Mouse (Mus musculus) embryonic facial prominence, embryonic 11.5 days (tissue): ENCODE measurements around the gene Tead1. TPM values are rescaled to one million over a fixed set of nuclear protein-coding genes. Genes with fewer than 3 reads are reported as not detected.

Experiments
- ATAC-seq: fragments of 200-750 bp; cut with Nextera tagmentation; replicated peaks from 2 replicates; pipeline ENCODE4 v1.8.0; 2017; ENCODE audit warnings: low read depth; ENCODE audit not compliant: insufficient number of reproducible peaks, low FRiP score, low TSS enrichment
- DNase-seq: peaks from one replicate; pipeline ENCODE4 v3.0.0-alpha.2; 2015; ENCODE audit warnings: low spot score
- H3K27ac ChIP-seq: fragments of 300-500 bp; sonication (generic); replicated peaks from 2 replicates; pipeline ENCODE4 v1.5.1; 2014; ENCODE audit warnings: mild to moderate bottlenecking, low read depth, low read length, control low read depth
- H3K27me3 ChIP-seq: fragments of 300-500 bp; sonication (generic); 2 replicates; pipeline ENCODE4 v1.6.1; 2014; ENCODE audit warnings: mild to moderate bottlenecking, low read length, moderate library complexity, mixed read lengths; ENCODE audit not compliant: control insufficient read depth, insufficient read depth
- H3K36me3 ChIP-seq: fragments of 300-500 bp; sonication (generic); replicated peaks from 2 replicates; pipeline ENCODE4 v1.6.1; 2014; ENCODE audit warnings: low read depth, mild to moderate bottlenecking, low read length, moderate library complexity, mixed read lengths; ENCODE audit not compliant: control insufficient read depth, insufficient read depth
- H3K4me1 ChIP-seq: fragments of 300-500 bp; sonication (generic); 2 replicates; pipeline ENCODE4 v1.6.1; 2014; ENCODE audit warnings: low read length, mixed read lengths; ENCODE audit not compliant: control insufficient read depth, insufficient read depth
- H3K4me2 ChIP-seq: fragments of 300-500 bp; sonication (generic); 2 replicates; pipeline ENCODE4 v1.6.1; 2014; ENCODE audit warnings: low read depth, mild to moderate bottlenecking, control low read depth, low read length, moderate library complexity
- H3K4me3 ChIP-seq: fragments of 300-500 bp; sonication (generic); 2 replicates; pipeline ENCODE4 v1.5.1; 2014; ENCODE audit warnings: low read depth, low read length, control low read depth
- H3K9ac ChIP-seq: fragments of 300-500 bp; sonication (generic); replicated peaks from 2 replicates; pipeline ENCODE4 v1.6.1; 2014; ENCODE audit warnings: mild to moderate bottlenecking, control low read depth, low read length
- H3K9me3 ChIP-seq: fragments of 300-500 bp; sonication (generic); replicated peaks from 2 replicates; pipeline ENCODE4 v1.6.1; 2016; ENCODE audit warnings: mild to moderate bottlenecking, low read length, inconsistent platforms, mixed read lengths; ENCODE audit not compliant: control insufficient read depth
- whole genome bisulfite sequencing: fragments of 180-500 bp; shearing (Covaris S2); extraction: QIAGEN DNeasy Blood & Tissue Kit; methylation state at CpG from one replicate; pipeline ENCODE4 v1.1.7; 2014; 5-methylcytosine and 5-hydroxymethylcytosine counted together
- polyA plus RNA-seq: library from polyadenylated mRNA; unstranded; fragments of >200 nt; fragmentation: Nextera tagmentation; extraction: Ambion mirVana; gene quantifications from 2 replicates; pipeline ENCODE4 v1.2.1, GENCODE M21; 2014

Gene Tead1
- polyA plus RNA-seq, 1 experiment from 2014 or later, result 16.7 TPM

GRCm38 (mm10) chr7:112690836-112691781, 12.0 kb downstream of the Tead1 start:
- H3K27ac ChIP-seq, result no peak overlapping the region
- H3K4me1 ChIP-seq, result peaks cover 7% of the 10 kb centered on the region

GRCm38 (mm10) chr7:112693566-112693965, 14.4 kb downstream of the Tead1 start:
- Histone ChIP-seq H3K27me3 (no peaks in the 10 kb centered on the region), H3K9ac (no peak overlapping the region), H3K4me2 (no peak overlapping the region), H3K27ac (no peak overlapping the region), H3K9me3 (no peaks in the 10 kb centered on the region), H3K4me1 (peaks cover 14% of the 10 kb centered on the region), H3K36me3 (no peaks in the 10 kb centered on the region), H3K4me3 (no peak overlapping the region)
- WGBS, result 48% methylated on average over 8 of the region's 10 CpGs
- DNase-seq (no peak), ATAC-seq (no peak)

More at GRCm38 (mm10) chr7:112690836-112691781, 12.0 kb downstream of the Tead1 start:
- H3K9ac ChIP-seq, result no peak overlapping the region
- no peak overlapping the region for H3K4me3 ChIP-seq
- ATAC-seq, result no peak
- no peaks in the 10 kb centered on the region for H3K9me3 ChIP-seq
- H3K27me3 ChIP-seq, result no peaks in the 10 kb centered on the region
- WGBS, result 13% methylated on average over 7 of the region's 7 CpGs
- H3K36me3 ChIP-seq, result no peaks in the 10 kb centered on the region
- peak; percentile 51 for DNase-seq
- H3K4me2 ChIP-seq, result no peak overlapping the region

GRCm38 (mm10) chr7:112696777-112697161, 17.7 kb downstream of the Tead1 start:
- Histone ChIP-seq H3K4me2 (no peak overlapping the region), H3K9ac (no peak overlapping the region), H3K27ac (no peak overlapping the region), H3K27me3 (no peaks in the 10 kb centered on the region), H3K36me3 (no peaks in the 10 kb centered on the region), H3K4me3 (no peak overlapping the region), H3K4me1 (peaks cover 16% of the 10 kb centered on the region), H3K9me3 (no peaks in the 10 kb centered on the region)
- ATAC-seq, result no peak
- WGBS, result 41% methylated on average over 4 of the region's 4 CpGs
- no peak for DNase-seq

GRCm38 (mm10) chr7:112697162-112697841, 18.2 kb downstream of the Tead1 start:
- ATAC-seq (no peak), DNase-seq (no peak)
- Histone ChIP-seq H3K36me3 (no peaks in the 10 kb centered on the region), H3K4me3 (no peak overlapping the region), H3K4me1 (peaks cover 16% of the 10 kb centered on the region), H3K27me3 (no peaks in the 10 kb centered on the region), H3K27ac (peak overlapping the region; percentile 60), H3K9ac (no peak overlapping the region), H3K4me2 (no peak overlapping the region), H3K9me3 (no peaks in the 10 kb centered on the region)
- 6% methylated on average over 10 of the region's 10 CpGs for WGBS

- DNase-seq, result peak; percentile 54
- Histone ChIP-seq H3K4me2 (no peak overlapping the region), H3K4me1 (peaks cover 16% of the 10 kb centered on the region), H3K9ac (no peak overlapping the region), H3K36me3 (no peaks in the 10 kb centered on the region), H3K9me3 (no peaks in the 10 kb centered on the region), H3K27me3 (no peaks in the 10 kb centered on the region), H3K4me3 (no peak overlapping the region), H3K27ac (no peak overlapping the region)
- 40% methylated on average over 5 of the region's 5 CpGs for WGBS
- no peak for ATAC-seq
These were observed 21.0 kb downstream of the Tead1 start for GRCm38 (mm10) chr7:112700082-112700481.

GRCm38 (mm10) chr7:112703341-112703740, 24.2 kb downstream of the Tead1 start:
- no peak overlapping the region for H3K9ac ChIP-seq
- 83% methylated on average over 4 of the region's 4 CpGs for WGBS

GRCm38 (mm10) chr7:112705870-112706269, 26.8 kb downstream of the Tead1 start:
- ATAC-seq (no peak), DNase-seq (no peak)
- H3K4me3 ChIP-seq, result no peak overlapping the region
- H3K4me2 ChIP-seq, result no peak overlapping the region
- no peaks in the 10 kb centered on the region for H3K9me3 ChIP-seq
- 84% methylated on average over 9 of the region's 9 CpGs for WGBS
- H3K27me3 ChIP-seq, result no peaks in the 10 kb centered on the region
- H3K9ac ChIP-seq, result no peak overlapping the region
- H3K27ac ChIP-seq, result no peak overlapping the region
- no peaks in the 10 kb centered on the region for H3K36me3 ChIP-seq
- no peaks in the 10 kb centered on the region; the same call in 1 of the 2 replicates for H3K4me1 ChIP-seq

More at GRCm38 (mm10) chr7:112703341-112703740, 24.2 kb downstream of the Tead1 start:
- ATAC-seq (no peak), DNase-seq (no peak)
- no peak overlapping the region for H3K4me3 ChIP-seq
- no peak overlapping the region for H3K27ac ChIP-seq
- no peaks in the 10 kb centered on the region for H3K9me3 ChIP-seq
- H3K36me3 ChIP-seq, result no peaks in the 10 kb centered on the region
- H3K4me1 ChIP-seq, result peaks cover 8% of the 10 kb centered on the region
- H3K4me2 ChIP-seq, result no peak overlapping the region
- no peaks in the 10 kb centered on the region for H3K27me3 ChIP-seq

GRCm38 (mm10) chr7:112706756-112707155, 27.6 kb downstream of the Tead1 start:
- no peak overlapping the region for H3K4me2 ChIP-seq
- WGBS, result 75% methylated on average over 3 of the region's 4 CpGs
- ATAC-seq (no peak), DNase-seq (no peak)
- no peak overlapping the region for H3K4me3 ChIP-seq
- H3K4me1 ChIP-seq, result no peaks in the 10 kb centered on the region; the same call in 1 of the 2 replicates
- no peaks in the 10 kb centered on the region for H3K36me3 ChIP-seq
- no peaks in the 10 kb centered on the region for H3K9me3 ChIP-seq
- no peak overlapping the region for H3K9ac ChIP-seq
- H3K27me3 ChIP-seq, result no peaks in the 10 kb centered on the region
- H3K27ac ChIP-seq, result no peak overlapping the region
